Mouse (Mus musculus): ENCODE measurements around the gene Ccdc32.

Gene Ccdc32

DNA sequence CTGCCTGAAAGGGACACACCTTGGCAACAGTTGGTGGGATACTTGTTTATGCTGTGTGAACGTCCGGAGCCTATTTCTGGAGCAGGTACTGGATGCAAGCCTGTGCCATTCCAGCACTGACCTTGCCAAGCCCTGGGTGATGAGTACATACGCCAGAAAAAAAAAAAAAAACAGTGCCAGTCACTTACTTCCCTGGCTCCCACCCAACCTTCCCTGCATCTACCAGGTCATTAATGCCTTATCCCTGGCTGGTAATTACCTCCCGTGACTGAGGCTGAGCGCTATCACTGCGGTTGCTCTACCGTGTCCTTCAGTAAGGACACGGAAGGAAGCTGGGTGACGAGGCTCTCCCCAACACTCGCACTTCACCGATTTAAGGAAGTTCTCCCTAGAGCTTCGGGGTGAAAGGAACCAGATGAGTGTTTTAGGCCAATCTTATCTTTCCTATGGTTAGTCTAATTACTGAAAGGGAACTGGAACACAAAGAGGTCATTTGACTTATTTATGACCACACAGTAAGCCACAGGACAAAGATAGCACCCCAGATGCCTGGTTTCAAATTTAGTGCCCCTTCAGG lies 13.5 kb downstream of the Ccdc32 start:
- peak; percentile 77 for DNase-seq (ENCODE audit: low spot score)

DNA sequence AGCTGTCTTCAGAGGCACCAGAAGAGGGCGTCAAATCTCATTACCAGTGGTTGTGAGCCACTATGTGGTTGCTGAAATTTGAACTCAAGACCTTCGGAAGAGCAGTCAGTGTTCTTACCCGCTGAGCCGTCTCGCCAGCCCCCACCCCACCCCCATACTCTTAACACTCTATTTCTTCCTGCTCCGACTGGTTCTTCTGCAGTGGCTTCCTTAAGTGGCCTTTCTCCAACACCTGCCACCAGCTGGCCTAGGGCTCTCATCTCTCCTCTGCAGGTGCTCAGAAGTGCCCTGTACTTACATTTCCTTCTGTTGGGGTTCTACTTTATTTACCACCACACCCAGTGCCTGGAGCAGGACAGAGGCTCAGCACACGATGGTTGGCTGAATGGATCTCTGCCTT lies 14.2 kb downstream of the Ccdc32 start:
- no peak for DNase-seq (ENCODE audit: low spot score)

DNA sequence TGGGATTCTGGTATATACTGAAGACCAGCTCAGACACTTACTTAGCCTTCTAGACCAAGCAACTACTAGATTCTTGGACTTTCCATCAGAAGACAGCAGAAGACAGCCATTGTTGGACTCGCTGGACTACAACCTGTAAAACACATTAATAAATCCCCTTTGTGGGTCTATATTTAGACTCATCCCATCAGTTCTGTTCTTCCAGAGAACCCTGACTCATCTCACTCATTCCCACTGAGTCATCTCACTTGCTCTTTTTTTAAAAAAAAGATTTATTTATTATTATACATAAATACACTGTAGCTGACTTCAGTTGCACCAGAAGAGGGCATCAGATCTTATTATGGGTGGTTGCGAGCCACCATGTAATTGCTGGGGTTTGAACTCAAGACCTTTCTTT lies 19.8 kb downstream of the Ccdc32 start:
- DNase-seq (ENCODE audit: low spot score): no peak

DNA sequence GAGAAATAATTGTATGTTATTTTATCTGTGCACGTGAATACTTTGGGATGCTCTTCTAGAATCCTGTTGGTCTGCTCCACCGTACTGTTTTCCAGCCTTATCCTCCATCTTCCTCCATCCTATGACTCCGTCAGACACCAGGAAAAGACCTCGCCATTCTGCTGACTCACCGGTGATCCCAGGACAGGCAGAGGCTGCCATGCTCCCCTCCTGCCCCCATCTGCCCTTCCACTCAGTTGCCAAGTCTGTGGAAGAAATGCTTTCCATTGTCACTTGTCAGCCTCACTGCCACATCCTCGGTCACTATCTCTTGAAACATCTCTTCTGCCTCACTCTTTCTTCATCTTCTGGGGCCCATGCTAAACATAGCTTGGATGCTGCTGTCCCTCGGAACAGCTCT lies 22.3 kb downstream of the Ccdc32 start:
- DNase-seq (ENCODE audit: low spot score): no peak

DNA sequence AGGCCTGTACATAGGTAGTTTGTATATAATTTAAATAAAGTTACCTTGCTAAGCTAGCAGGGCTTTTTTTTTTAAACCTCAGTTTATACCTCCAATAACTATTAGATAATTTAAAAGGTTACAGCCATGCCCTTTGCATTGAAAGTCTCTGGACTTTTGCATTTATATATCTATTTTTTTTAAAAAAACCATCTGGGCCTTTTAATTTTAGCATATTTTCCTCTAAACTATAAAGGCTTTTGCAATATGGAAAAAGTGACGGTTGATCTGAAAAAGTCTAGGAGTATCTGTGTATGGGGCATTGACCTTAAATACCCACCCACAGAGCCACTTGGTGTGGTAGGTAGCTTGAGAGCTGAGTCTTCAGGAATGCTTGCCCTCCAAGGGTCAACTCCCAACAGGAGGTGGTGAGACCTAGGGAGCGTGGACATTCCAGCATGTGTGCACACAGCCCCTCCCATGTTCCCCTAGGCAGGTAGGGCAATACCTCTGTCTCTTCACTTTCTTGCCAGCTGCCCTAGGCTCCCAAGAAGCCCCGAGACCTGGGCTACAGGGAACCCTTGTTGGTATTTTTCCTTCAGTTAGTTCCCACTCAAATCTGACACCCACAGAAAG lies 30.1 kb downstream of the Ccdc32 start:
- no peak for DNase-seq (ENCODE audit: low spot score)

DNA sequence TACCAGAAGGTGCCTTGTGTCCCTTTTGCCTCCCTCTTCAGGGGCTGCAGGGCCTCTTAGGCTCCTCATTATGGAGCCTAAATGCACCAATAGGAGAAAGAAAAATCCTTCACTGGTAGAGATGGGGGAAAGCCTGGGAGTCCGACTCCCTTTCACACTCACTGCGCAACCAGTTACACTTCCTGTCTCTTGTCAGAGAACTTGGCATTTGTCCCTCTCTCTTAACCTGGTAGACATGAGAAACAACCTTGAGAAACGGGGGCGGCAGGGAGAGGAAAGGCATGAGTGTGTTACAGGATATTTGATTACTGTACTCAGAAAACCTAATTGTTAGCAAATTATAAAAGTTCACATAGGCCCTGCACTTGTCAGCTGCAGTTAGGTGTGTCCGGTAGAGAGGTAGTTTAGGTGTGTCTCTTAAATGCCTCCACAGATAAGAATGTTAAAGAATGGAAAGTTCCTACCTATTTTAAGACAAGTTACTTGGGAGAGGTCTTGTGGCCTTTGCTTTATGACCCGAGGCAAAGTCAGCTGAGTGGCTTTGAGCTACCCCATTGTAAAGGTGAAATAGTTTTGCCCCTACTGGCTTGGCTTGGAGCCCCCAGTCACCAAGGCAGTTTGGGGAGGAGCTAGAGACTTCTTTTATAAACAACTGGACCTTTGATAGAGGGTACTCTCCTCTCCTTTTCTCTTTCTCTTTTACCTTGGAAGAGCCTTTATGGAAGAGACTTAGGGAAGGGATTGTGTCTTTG lies 30.9 kb downstream of the Ccdc32 start:
- DNase-seq (ENCODE audit: low spot score): no peak

DNA sequence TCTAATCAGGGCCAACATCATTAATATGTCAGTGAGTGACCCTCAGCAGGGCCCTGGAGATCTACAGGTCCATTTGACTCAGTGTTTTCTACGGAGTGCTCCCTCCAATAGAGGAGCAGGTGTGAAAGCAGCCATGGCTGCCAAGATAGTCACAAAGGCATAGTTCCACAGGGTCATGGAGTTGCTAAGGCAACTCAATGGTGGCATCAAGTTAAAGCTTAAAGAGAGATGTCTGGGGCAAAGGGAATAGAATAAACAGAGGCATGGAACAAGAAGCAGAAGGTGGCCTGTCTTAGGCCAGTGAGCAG lies 32.4 kb downstream of the Ccdc32 start:
- no peak for DNase-seq (ENCODE audit: low spot score)

DNA sequence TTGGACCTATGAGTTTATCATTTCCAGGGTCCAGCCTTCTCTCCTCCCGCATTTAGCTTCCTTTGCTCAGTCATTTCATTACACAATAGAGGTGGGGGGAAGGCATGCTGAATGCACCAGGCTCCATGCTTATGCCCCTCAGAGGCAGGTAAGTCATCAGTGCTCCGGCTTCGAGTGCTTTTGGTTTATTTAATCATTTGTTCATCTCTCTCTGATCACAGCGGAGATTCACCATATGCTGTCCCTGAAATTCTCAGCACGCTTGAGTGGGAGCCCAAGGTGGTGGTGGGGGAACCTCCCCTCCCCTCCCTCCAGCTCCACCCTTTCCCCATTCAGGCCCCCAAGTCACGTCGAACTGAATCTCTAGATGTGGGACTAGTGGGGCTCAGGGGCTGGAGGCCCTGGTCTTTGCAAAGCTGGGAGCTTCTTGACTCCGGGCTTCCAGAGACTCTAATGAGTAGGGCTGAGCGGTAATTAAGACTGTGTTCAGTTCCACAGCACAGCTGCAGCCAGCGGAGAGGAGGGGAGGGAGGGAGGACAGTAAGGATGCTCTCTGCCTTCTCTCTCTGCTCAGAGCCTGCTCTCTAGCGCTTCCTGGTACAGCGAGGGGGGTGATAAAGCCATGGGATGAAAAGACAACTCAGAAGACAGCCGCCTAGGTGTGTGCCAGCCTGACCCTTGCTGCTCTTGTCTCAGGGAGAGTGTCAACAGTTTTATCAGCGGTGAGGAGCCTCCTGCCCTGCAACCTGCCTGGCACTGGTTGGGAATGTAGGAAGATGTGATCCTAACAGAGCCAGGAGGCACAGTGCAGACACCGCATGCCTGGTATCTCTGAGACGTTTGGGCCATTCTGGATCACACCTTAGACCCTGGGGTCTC lies 33.0 kb downstream of the Ccdc32 start:
- DNase-seq (ENCODE audit: low spot score): peak; percentile 32

DNA sequence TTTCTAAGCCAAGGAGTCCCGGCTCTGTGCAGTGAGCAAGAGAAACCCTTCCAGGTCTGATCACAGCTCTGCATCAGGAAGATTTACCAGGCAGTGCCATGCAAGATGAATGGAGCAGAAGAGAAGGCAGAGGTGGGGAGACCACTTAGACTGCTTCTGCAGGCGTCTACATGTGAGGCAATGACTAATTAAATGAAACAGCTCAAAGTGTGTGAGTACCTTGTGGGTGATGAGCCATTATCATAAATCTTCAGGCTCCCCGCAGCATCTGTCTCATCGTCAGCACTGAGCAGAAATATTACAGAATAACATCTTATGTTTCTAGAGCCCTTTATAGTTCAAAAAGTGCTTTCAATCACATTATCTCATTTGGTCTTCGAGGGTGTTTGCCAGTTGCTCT lies 33.7 kb downstream of the Ccdc32 start:
- peak; percentile 23 for DNase-seq (ENCODE audit: low spot score)

DNA sequence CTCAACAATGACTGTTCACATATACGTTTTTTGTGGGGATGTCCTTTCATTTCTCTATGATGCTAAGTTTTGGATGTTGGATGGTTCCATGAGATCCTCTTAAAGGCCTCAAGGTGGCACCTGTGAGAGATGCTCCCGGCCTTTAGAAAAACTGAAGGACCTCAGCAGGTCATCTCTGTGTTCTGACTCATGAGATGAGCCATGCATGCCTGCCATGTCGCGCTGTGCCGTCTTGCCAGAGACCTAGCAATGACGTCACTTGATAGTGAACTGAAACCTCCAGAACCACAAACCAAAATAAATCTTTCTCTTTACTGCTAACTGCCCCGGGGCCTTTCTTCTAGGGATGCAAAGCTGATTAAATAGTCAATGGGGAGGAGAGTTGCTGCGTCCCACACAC lies 45.4 kb downstream of the Ccdc32 start:
- peak; percentile 18 for DNase-seq (ENCODE audit: low spot score)

DNA sequence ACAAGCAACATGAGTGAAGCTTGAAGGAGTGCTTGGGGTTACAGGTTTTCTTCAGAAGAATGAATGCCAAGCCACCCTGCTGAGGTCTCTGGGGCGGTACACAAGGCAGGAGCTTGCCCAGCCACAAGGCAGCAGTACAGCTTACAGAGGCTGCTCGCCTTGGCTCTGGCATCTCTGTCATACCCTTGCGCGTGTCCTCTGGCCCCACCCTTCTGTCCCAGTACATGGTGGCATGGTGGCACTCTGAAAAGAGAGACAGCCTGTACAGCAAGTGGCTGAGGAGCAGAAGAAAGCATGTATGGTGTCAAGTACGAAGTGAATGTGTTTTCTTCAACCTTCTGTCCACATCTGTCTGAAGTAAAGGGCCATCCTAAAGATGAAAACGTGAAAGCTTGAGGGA lies 48.4 kb downstream of the Ccdc32 start:
- no peak for DNase-seq (ENCODE audit: low spot score)

DNA sequence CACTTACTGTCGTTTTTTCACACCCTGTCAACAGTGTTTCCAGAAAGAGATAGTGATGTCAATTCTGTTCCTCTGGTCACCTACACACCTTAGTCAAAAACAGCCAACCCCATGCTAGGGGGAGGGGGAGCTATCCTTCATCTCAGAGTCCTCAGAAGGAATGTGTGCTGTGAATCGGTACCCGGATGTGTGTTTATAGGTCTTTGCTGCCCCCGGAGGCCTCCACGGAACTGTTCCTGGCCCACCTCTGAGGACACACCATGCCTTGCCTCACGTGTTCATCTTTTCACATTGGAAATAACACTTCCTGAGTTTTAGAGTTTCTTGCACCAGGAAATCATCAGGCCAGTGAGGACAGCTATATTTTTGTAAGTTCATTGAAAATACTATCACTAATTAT lies 51.1 kb downstream of the Ccdc32 start:
- peak; percentile 32 for DNase-seq (ENCODE audit: low spot score)

DNA sequence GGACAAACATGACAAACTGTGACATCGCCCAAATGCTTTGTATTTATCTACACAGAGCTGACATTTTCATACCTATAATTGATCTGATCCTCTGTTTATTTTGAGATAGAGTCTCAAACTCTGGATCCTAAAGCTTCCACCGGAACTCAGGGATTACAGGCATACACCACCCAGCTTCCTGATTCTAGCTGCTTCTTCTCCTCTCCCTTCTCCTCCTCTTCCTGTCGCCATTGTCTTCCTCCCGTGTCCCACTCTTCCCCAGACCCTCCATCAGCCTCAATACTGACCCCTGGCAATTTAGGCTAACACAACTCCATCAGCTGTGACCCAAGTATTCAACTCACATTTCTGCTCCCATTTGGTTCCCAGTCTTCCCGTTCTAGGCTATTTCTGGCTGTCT lies 52.3 kb downstream of the Ccdc32 start:
- DNase-seq (ENCODE audit: low spot score): no peak

DNA sequence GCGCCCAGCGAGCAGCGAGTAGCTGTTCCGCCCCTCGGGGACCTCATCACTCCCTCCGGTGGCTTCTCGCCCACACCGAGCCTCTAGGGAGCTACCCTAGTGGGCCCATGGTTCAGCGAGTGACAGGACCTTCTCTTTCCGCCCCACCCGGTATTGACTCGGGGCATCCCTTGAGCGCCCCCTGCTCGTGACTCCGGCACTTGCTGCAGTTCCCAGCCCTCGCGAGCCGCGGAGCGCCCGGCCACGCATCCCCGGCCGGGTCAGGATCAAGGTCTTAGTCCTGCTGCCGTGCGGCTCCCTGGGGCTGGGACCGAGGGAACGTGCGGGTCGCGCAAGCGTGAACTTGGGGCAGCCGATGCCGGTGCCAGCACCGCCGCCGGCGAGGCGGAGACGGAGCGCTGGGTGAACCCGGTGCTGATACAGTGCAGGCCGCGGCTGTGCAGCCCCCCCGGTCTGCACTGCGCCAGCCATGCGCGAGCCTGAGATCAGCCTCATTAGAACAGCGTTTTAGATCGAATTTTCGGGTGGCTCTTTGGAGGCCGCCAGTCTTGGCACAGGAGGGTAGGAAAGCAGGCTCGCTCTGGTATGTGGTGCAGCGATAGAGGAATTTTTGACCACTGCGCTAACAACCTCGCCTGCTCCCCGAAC lies 52.8 kb downstream of the Ccdc32 start:
- DNase-seq (ENCODE audit: low spot score): peak; percentile 91

DNA sequence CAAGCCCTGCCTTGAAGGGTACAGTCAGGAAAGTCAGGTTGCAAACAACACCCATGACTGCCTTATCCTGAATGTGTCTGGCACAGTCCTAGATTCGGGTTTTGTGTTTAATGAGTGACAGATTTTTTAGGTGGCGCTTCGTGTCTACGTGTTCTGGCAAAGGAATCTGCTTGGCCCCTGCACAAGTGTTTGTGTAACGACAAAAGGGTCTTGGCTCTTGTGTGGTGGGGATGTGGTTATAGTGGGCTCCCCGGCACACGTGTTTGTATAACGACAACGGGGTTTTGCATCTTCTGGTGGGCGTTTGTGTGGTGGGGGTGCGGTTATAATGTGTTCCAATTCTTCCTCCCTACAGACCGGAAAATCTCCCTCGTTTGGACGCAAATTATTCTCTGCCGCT lies 53.3 kb downstream of the Ccdc32 start:
- DNase-seq (ENCODE audit: low spot score): peak; percentile 12

DNA sequence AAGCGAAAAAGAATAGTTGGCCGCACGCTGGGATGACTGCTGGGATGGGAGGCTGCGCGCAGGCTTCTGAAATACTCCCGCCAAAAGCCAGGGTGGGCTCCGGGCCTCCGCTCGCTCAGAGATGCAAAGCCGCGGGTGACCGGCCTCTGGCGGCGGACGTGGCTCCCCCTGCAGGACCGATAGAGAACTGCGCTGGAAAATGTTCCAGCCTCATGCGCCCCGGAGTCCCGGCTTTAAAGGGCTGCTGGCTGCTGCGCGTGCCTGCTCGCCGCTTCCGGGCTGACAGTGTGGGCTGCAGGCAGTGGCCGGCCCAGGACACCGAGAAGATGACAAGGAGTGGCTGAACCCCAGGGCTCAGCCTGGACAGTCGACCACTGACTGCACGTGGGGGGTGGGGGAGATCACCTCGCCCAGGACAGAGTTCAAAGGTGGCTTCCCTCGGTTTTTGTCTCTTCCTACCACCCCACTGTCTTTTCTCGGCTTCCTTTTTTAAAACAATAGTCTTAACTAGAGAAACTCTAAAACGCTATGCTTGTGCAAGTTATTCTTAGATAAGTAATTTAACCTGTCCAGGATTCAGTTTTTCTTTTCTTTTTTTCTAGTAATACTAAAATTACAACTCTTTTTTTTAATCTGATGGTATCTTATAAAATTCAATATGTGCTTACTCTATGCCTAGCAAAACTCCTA lies 56.4 kb downstream of the Ccdc32 start:
- peak; percentile 87 for DNase-seq (ENCODE audit: low spot score)

DNA sequence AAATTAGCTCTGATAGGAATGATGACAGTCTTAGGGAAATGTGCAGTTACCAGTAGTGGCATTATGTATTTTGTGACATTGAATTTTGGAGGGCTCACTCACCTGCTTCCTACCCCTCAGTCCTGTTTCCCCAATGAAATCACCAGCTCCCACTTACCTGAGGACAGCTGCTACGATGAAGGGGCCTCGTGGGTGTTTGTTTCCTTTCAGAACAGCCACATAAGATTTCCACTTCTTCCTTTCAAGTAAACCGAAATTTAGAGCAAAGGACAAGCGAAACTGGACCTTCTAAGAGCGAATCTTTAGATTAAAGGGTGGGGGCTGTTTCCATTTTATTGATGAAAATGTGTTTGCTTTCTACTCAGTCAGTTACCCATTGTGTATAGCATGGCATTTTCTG lies 57.1 kb downstream of the Ccdc32 start:
- DNase-seq (ENCODE audit: low spot score): no peak

DNA sequence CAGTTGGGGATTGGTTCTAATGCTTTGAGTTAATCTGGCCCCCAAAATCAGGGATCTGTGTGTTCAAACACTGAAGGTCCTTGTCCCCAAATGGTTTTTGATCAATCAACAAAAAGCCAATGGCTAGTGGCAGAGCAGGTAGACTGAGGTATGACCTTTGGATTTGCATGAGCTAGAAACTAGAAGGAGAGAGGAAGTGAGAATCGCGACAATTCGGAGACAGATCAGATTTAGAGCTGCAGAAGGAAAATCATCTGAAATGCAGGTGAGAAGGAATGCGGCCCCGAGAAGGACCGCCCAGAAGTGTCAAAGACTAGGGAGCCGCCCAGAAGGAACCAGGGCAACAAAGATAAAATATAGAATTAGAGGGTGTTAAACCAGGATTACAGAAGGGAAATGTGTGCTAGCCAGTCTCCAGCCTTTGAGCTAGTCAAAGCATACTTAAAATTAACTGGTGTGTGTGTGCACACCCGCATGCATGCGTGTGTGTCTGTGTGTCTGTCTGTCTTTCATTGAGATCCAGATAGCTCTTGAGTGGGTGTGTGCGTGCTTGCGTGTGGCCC lies 59.5 kb downstream of the Ccdc32 start:
- DNase-seq (ENCODE audit: low spot score): no peak

Measured in MN1 (cell line).